Comparison of ENCODE assay signal across 28 mouse cellular contexts in genomic region chr16:5425908-5426307, GRCm38 (mm10).
"Had no signal": no experiment of that assay in that cellular context is flagged by ENCODE, and none has a peak within 500 bp of the region (broad histone marks: within the 10 kb centered on the region; RNA-seq: fewer than 3 reads in every experiment).

No protein-coding gene starts in this region.

- H3K4me2 ChIP-seq: heart, embryonic 13.5 days; heart, embryonic 15.5 days; hindbrain, embryonic 12.5 days; hindbrain, embryonic 14.5 days; limb, embryonic 12.5 days; liver, embryonic 11.5 days; liver, embryonic 13.5 days; liver, embryonic 15.5 days had no signal

- H3K9me3 ChIP-seq: heart, embryonic 10.5 days; heart, embryonic 13.5 days; heart, embryonic 15.5 days; hindbrain, embryonic 10.5 days; hindbrain, embryonic 12.5 days; limb, embryonic 10.5 days; limb, embryonic 12.5 days; liver, embryonic 13.5 days; liver, embryonic 15.5 days had no signal

- DNase-seq: gastrocnemius, postnatal 14 days; gastrocnemius, postnatal 36 days; heart, adult 18-20 months; heart, postnatal 14 days; heart, postnatal 36 days; kidney, adult 11 months; kidney, adult 2 months; kidney, adult 9 months; kidney, postnatal 10 days; kidney, postnatal 25 days; kidney, postnatal 4 days; liver; liver, embryonic 13.5 days; liver, postnatal 0 days had no signal

- H3K4me1 ChIP-seq: hindbrain, embryonic 10.5 days; hindbrain, embryonic 12.5 days; limb, embryonic 10.5 days; limb, embryonic 12.5 days; liver, embryonic 13.5 days had no signal

- H3K4me3 ChIP-seq: heart, embryonic 10.5 days; heart, embryonic 13.5 days; heart, embryonic 15.5 days; hindbrain, embryonic 10.5 days; hindbrain, embryonic 12.5 days; layer of hippocampus, adult 2 months; left cerebral cortex, adult 2 months; limb, embryonic 10.5 days; limb, embryonic 12.5 days; liver, embryonic 13.5 days; liver, embryonic 15.5 days had no signal

- H3K9ac ChIP-seq: heart, embryonic 13.5 days; heart, embryonic 15.5 days; hindbrain, embryonic 12.5 days; hindbrain, embryonic 14.5 days; limb, embryonic 12.5 days; liver, embryonic 13.5 days; liver, embryonic 15.5 days; liver, postnatal 0 days had no signal

- ATAC-seq: hindbrain, embryonic 16.5 days; intestine, embryonic 16.5 days; liver, postnatal 0 days had no signal

- H3K36me3 ChIP-seq: heart, embryonic 10.5 days; heart, embryonic 13.5 days; heart, embryonic 15.5 days; hindbrain, embryonic 10.5 days; hindbrain, embryonic 12.5 days; limb, embryonic 10.5 days; limb, embryonic 12.5 days; liver, embryonic 13.5 days; liver, embryonic 15.5 days had no signal

- H3K27me3 ChIP-seq: heart, embryonic 13.5 days; heart, embryonic 15.5 days; hindbrain, embryonic 12.5 days; limb, embryonic 12.5 days; liver, embryonic 13.5 days; liver, embryonic 15.5 days had no signal

- H3K27ac ChIP-seq: heart, embryonic 10.5 days; heart, embryonic 13.5 days; heart, embryonic 15.5 days; hindbrain, embryonic 10.5 days; hindbrain, embryonic 12.5 days; hindbrain, embryonic 14.5 days; layer of hippocampus, adult 2 months; left cerebral cortex, adult 2 months; limb, embryonic 10.5 days; limb, embryonic 12.5 days; liver, embryonic 13.5 days; liver, embryonic 15.5 days had no signal
